Mouse (Mus musculus) hindlimb bud, embryonic 11.5 days (tissue): ENCODE results near the gene Slc12a1.

Experiments used
- DNase-seq: peaks from one replicate; pipeline ENCODE4 v3.0.0-alpha.2; 2012; ENCODE audit warnings: low read depth, low spot score; ENCODE audit errors: extremely low spot score

Slc12a1 gene

GRCm38 (mm10) chr2:125196771-125197170, 44.5 kb downstream of the Slc12a1 start:
- no peak for DNase-seq

GRCm38 (mm10) chr2:125208894-125209596, 56.7 kb downstream of the Slc12a1 start:
- no peak for DNase-seq

GRCm38 (mm10) chr2:125211831-125212510, 59.7 kb downstream of the Slc12a1 start:
- DNase-seq = no peak

- DNase-seq = peak; percentile 89
Observed at GRCm38 (mm10) chr2:125214592-125214991, 62.3 kb downstream of the Slc12a1 start.

GRCm38 (mm10) chr2:125217286-125217685, 65.0 kb downstream of the Slc12a1 start:
- no peak for DNase-seq

- no peak for DNase-seq
Observed at GRCm38 (mm10) chr2:125218566-125218965, 66.3 kb downstream of the Slc12a1 start.

- no peak for DNase-seq
Observed at GRCm38 (mm10) chr2:125219268-125219667, 67.0 kb downstream of the Slc12a1 start.

GRCm38 (mm10) chr2:125221673-125222072, 69.4 kb downstream of the Slc12a1 start:
- no peak for DNase-seq

- DNase-seq = no peak
Observed at GRCm38 (mm10) chr2:125228472-125229409, 76.4 kb downstream of the Slc12a1 start.

- no peak for DNase-seq
Observed at GRCm38 (mm10) chr2:125232183-125232582, 79.9 kb downstream of the Slc12a1 start.

- no peak for DNase-seq
Observed at GRCm38 (mm10) chr2:125233537-125233936, 81.2 kb downstream of the Slc12a1 start.

GRCm38 (mm10) chr2:125234049-125234448, 81.7 kb downstream of the Slc12a1 start:
- DNase-seq = no peak

- no peak for DNase-seq
Observed at GRCm38 (mm10) chr2:125245545-125246285, 93.4 kb downstream of the Slc12a1 start.

GRCm38 (mm10) chr2:125246669-125247068, 94.4 kb downstream of the Slc12a1 start:
- DNase-seq = peak; percentile 16

- peak; percentile 84 for DNase-seq
Observed at GRCm38 (mm10) chr2:125247108-125247961, 95.0 kb downstream of the Slc12a1 start, which contains the start of gene Dut. Gene Dut, plus strand, starts transcription at chr2:125247190.

GRCm38 (mm10) chr2:125247962-125248235, 95.6 kb downstream of the Slc12a1 start:
- no peak for DNase-seq

GRCm38 (mm10) chr2:125248256-125248655, 96.0 kb downstream of the Slc12a1 start:
- DNase-seq = no peak

GRCm38 (mm10) chr2:125249339-125249738, 97.0 kb downstream of the Slc12a1 start:
- DNase-seq = no peak

GRCm38 (mm10) chr2:125249874-125250273, 97.6 kb downstream of the Slc12a1 start:
- DNase-seq = no peak

GRCm38 (mm10) chr2:125251781-125252180, 99.5 kb downstream of the Slc12a1 start:
- DNase-seq = no peak
